Mouse (Mus musculus): ENCODE measurements around the gene Olfr1336. TPM values are rescaled to one million over a fixed set of nuclear protein-coding genes. Genes with fewer than 3 reads are reported as not detected.

The Olfr1336 gene
- not detected in 2 replicates for polyA plus RNA-seq (2012; rRNA removed)

DNA sequence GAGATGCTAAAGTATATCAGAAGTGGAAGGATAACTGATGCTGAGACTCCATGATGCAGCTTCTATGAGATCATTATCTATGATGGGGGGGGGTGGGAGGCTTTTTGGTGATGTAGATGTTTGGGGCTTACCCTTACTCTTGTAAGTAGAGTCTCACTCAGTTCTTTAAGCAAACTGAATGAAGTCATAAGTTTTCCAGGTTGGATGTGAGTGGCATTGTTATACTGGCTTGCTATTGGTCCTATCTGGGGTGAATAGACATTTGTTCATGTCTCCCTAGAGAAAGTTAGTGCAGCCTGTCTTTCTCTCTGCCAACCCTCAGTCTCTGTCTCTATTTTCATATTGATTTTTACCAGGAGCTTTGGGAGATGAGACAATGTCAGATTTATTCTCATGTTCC lies at the start of gene Olfr1336:
Gene Olfr1336 (plus strand): TSS at position 301 of the 400 bp plus-strand sequence.

DNA sequence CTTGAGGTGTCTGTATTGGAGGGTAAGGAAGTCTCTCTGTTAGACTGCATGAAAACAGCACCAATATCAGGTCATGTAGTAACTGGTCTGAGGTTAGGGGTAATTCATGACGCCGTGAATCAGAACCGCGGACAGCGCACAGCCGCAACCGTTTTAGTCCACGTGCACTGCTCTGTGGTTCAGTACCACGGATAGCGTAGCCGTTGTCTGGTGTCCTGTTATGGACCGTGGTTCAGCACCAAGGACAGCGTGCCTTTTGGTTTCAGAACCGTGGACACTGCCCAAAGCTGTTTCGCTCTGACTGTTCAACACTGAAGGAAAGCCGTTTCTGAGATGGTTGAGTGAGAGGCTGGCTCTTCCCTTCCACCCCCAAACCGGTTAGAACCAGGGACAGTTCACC lies 45.9 kb upstream of the Olfr1336 start, which contains the start of gene Gm20715:
Gene Gm20715 (plus strand): TSS at position 235 of the 400 bp plus-strand sequence.

DNA sequence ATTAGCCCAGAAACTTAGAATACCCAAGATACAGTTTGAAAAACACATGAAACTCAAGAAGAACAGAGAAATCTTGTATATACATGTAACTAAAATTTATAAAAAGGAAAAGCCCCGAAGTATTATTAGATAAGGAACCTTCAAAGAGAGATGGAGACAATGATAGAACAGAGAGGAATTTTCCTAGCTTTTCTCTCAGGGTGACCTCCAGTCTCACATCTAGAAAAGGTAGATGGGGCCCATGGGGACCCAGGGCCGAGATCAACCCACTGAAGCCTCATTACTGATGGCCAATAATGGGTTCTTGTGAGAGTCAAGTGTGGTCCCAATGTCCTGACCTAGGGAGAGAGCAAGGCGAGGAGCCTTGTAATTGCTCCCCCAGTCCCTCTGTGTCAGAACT lies 17.6 kb upstream of the Olfr1336 start, which contains the start of gene Olfr1344:
Gene Olfr1344 (plus strand): TSS at position 301 of the 400 bp plus-strand sequence.

DNA sequence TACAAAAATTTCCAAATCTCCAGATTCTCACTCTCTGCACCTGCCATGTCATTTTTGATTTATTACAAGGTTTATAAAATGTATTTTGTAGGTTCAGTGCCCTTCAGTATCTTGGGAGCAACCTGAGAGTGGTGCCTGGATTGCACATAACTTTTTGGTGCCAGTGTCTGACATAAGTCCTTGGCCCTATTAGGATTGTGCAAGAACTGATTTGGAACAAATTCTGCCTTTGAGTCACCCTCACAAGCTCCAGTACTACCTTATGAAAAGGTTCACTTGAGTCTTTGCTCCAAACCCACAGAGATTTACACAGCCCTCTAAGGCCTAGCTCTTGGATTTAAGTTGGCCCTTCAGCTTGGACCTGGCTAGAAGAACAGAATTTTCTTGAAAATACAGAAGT lies 11.0 kb downstream of the Olfr1336 start, which contains the start of gene Olfr1346:
Gene Olfr1346 (plus strand): TSS at position 151 of the 400 bp plus-strand sequence.

DNA sequence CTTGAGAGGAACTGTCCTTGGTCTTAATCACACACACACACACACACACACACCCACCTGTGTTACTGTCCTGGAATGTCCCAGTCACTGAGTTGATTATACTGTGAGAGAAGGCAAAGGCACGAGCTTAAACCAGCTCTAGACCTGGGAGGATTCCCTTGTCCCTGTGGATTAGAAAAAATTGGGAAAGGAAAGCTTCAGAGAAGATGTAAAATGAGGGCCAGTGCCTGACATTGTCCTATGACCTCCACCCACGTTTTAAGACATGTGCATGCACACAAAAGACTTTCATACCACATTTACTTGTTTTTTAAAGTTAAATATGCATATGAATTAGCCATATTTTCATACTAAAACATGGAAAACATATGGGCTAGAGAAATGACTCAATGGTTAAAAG lies 30.9 kb downstream of the Olfr1336 start, which contains the start of gene Olfr5:
Gene Olfr5 (minus strand): TSS at position 101 of the 400 bp plus-strand sequence.

DNA sequence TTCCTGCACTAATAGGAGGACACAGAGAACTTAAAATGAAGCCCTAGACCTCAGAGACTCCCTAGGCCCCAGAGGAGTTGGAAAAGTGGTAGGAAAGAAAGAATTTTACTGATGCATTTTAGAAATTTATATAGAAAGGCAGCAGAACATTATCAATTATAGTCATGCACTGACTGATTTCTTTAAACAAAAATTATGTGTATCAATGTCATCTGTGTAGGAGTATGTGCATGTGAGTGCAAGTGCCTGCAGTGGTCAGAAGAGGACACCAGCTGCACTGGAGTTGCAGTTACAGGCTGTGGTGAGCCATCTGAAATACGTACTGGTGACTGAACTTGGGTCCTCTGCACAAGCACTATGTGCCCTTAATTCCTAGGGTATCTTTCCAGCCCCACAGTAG lies 43.7 kb downstream of the Olfr1336 start, which contains the start of gene Olfr1347:
Gene Olfr1347 (minus strand): TSS at position 101 of the 400 bp plus-strand sequence.

DNA sequence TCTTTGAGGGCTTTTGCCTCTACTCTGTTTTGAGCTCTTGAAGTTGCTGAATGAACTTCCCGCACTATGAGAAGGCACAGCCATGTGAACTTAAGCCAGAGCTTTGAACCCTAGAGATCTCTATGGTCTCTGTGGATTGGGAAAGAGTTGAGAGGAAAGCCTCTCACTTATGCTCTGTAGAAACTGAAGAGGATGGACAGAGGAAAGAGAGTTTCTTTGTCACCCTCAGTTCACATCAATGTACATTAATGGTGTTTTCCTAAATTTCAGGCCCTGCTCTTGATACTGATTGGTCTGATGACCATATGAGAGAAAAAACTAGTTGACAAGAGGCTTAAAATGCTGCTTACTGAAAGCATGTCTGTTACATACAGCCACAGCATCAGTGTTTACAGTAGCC lies 52.7 kb downstream of the Olfr1336 start, which contains the start of gene Olfr1348:
Gene Olfr1348 (minus strand): TSS at position 101 of the 400 bp plus-strand sequence.

Other genes with a start within 250 kb of the Olfr1336 start
- gene Zscan5b, start 233.9 kb upstream of the Olfr1336 start, polyA plus RNA-seq (2012; rRNA removed): not detected in 2 replicates
- 1.3 TPM in 1 of 2 replicates, not detected in the other for gene Epp13, start 203.5 kb upstream of the Olfr1336 start, polyA plus RNA-seq (2012; rRNA removed)
- gene Zfp667, start 169.6 kb upstream of the Olfr1336 start, polyA plus RNA-seq (2012; rRNA removed): 0.05 and 0.12 TPM in 2 replicates
- 0.09 TPM in 1 of 2 replicates, not detected in the other for gene Zfp583, start 124.9 kb upstream of the Olfr1336 start, polyA plus RNA-seq (2012; rRNA removed)
- not detected in 2 replicates for gene Gm3854, start 112.4 kb upstream of the Olfr1336 start, polyA plus RNA-seq (2012; rRNA removed)
- 0.01 TPM in 1 of 2 replicates, not detected in the other for gene Zfp78, start 92.9 kb upstream of the Olfr1336 start, polyA plus RNA-seq (2012; rRNA removed)
- 0.17 and 0.54 TPM in 2 replicates for gene Zfp28, start 72.9 kb upstream of the Olfr1336 start, polyA plus RNA-seq (2012; rRNA removed)
- not detected in 2 replicates for gene Smim17, start 57.5 kb upstream of the Olfr1336 start, polyA plus RNA-seq (2012; rRNA removed)
- not detected in 2 replicates for gene Gm20715, start 45.9 kb upstream of the Olfr1336 start, polyA plus RNA-seq (2012; rRNA removed)
- not detected in 2 replicates for gene Olfr1344, start 17.5 kb upstream of the Olfr1336 start, polyA plus RNA-seq (2012; rRNA removed)
- gene Olfr1346, start 10.9 kb downstream of the Olfr1336 start, polyA plus RNA-seq (2012; rRNA removed): not detected in 2 replicates
- gene Olfr5, start 30.8 kb downstream of the Olfr1336 start, polyA plus RNA-seq (2012; rRNA removed): not detected in 2 replicates
- not detected in 2 replicates for gene Olfr1347, start 43.6 kb downstream of the Olfr1336 start, polyA plus RNA-seq (2012; rRNA removed)
- gene Olfr1348, start 52.6 kb downstream of the Olfr1336 start, polyA plus RNA-seq (2012; rRNA removed): not detected in 2 replicates
- not detected in 2 replicates for gene Olfr1349, start 66.8 kb downstream of the Olfr1336 start, polyA plus RNA-seq (2012; rRNA removed)
- gene Olfr1350, start 108.7 kb downstream of the Olfr1336 start, polyA plus RNA-seq (2012; rRNA removed): not detected in 2 replicates
- 0.02 TPM in 1 of 2 replicates, not detected in the other for gene Zim1, start 240.3 kb downstream of the Olfr1336 start, polyA plus RNA-seq (2012; rRNA removed)

Measured in stomach, adult 2 months (tissue).